Mouse (Mus musculus) liver, embryonic 16.5 days (tissue): ENCODE results near the gene Cldn6. TPM values are rescaled to one million over a fixed set of nuclear protein-coding genes. Genes with fewer than 3 reads are reported as not detected.

ENCODE experiments used
- ATAC-seq: fragments of 200-750 bp; cut with Nextera tagmentation; 2 replicates; pipeline ENCODE4 v1.8.0; 2017; ENCODE audit warnings: low read depth, mild to moderate bottlenecking, moderate number of reproducible peaks, moderate library complexity
- H3K27ac ChIP-seq: fragments of 300-500 bp; sonication (generic); 2 replicates; pipeline ENCODE4 v1.5.1; 2014; ENCODE audit warnings: mild to moderate bottlenecking, low read length
- H3K27me3 ChIP-seq: fragments of 300-500 bp; sonication (generic); 2 replicates; pipeline ENCODE4 v1.6.1; 2014; ENCODE audit warnings: low read depth, low read length, mixed read lengths; ENCODE audit not compliant: control insufficient read depth, insufficient read depth
- H3K36me3 ChIP-seq: fragments of 300-500 bp; sonication (generic); 2 replicates; pipeline ENCODE4 v1.6.1; 2014; ENCODE audit warnings: mild to moderate bottlenecking; ENCODE audit not compliant: control insufficient read depth, insufficient read depth
- H3K4me1 ChIP-seq: fragments of 300-500 bp; sonication (generic); 2 replicates; pipeline ENCODE4 v1.6.1; 2014; ENCODE audit warnings: low read depth, low read length, mixed read lengths; ENCODE audit not compliant: control insufficient read depth
- H3K4me2 ChIP-seq: fragments of 300-500 bp; sonication (generic); 2 replicates; pipeline ENCODE4 v1.6.1; 2014; ENCODE audit warnings: low read depth, low read length, mixed read lengths
- H3K4me3 ChIP-seq: fragments of 300-500 bp; sonication (generic); 2 replicates; pipeline ENCODE4 v1.5.1; 2014; ENCODE audit warnings: low read depth, mild to moderate bottlenecking, low read length
- H3K9ac ChIP-seq: fragments of 300-500 bp; sonication (generic); 2 replicates; pipeline ENCODE4 v1.6.1; 2014; ENCODE audit warnings: low read depth, low read length
- H3K9me3 ChIP-seq: fragments of 300-500 bp; sonication (generic); replicated peaks from 2 replicates; pipeline ENCODE4 v1.6.1; 2016; ENCODE audit warnings: low read length; ENCODE audit not compliant: control insufficient read depth
- WGBS: fragments of 180-500 bp; shearing (Covaris S2); extraction: QIAGEN DNeasy Blood & Tissue Kit; methylation state at CpG from one replicate; pipeline ENCODE4 v1.1.7; 2014; ENCODE audit not compliant: insufficient replicate concordance; 5-methylcytosine and 5-hydroxymethylcytosine counted together
- polyA plus RNA-seq: library from polyadenylated mRNA; unstranded; fragments of >200 nt; fragmentation: Nextera tagmentation; extraction: Ambion mirVana; gene quantifications from 2 replicates; pipeline ENCODE4 v1.2.1, GENCODE M21; 2015

Gene Cldn6
- polyA plus RNA-seq, 1 experiment from 2014 or later, result 1.4 TPM

DNA sequence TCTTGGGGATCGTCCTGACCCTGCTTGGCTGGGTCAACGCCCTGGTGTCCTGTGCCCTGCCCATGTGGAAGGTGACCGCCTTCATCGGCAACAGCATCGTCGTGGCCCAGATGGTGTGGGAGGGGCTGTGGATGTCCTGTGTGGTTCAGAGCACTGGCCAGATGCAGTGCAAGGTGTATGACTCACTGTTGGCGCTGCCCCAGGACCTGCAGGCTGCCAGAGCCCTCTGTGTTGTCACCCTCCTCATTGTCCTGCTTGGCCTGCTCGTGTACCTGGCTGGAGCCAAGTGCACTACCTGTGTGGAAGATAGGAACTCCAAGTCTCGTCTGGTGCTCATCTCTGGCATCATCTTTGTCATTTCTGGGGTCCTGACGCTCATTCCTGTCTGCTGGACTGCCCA, 2.0 kb downstream of the Cldn6 start:
- Histone ChIP-seq H3K4me3 (no peak overlapping the region), H3K9me3 (no peaks in the 10 kb centered on the region), H3K4me1 (peaks cover 13% of the 10 kb centered on the region), H3K27ac (no peak overlapping the region), H3K27me3 (peaks cover 88% of the 10 kb centered on the region), H3K9ac (no peak overlapping the region), H3K4me2 (no peak overlapping the region), H3K36me3 (no peaks in the 10 kb centered on the region)
- ATAC-seq, result no peak
- 49% methylated on average over 10 of the region's 10 CpGs for WGBS

DNA sequence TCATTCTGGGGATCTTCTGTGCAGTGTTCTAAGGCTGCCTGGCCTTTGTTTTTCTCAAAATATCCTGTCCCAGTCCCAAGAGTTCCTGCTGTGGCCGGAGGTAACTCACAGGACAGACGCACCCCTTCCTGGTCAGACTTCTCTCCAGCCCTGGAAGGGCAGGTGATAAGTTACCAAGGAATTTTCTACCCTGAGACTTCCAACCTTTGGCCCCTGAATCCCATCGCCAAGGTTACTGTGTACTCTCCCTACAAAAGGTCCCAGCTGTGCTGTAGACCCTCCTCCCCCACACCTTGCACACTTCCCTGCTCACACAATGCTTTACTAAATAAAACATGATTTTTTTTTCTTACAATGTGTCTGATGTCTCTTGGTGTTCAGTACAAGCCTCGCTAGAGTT, 3.0 kb downstream of the Cldn6 start:
- Histone ChIP-seq H3K27me3 (peaks cover 78% of the 10 kb centered on the region), H3K4me1 (peaks cover 4% of the 10 kb centered on the region), H3K4me3 (no peak overlapping the region), H3K27ac (no peak overlapping the region), H3K36me3 (no peaks in the 10 kb centered on the region), H3K9me3 (no peaks in the 10 kb centered on the region), H3K4me2 (no peak overlapping the region), H3K9ac (no peak overlapping the region)
- no peak for ATAC-seq
- WGBS, result 36% methylated on average over 4 of the region's 4 CpGs

DNA sequence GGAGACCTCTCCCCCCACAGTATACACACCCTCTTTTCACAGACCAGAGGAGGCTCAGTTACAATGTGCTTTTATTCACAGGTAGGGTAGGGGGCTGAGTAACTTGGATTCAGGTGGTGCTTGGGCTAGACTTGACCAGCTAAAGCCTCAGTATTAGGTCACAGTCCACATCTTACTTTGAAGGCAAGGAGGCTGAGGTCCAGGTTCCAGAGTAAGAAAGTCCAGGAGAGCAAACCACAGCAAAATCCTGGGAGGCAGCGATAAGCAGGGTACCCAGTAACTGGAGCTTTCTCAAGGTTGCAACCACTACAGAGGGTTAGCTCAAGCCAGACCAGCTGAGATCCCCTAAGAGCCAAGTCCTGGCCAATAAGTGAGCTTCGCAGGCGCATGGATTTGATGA, 3.5 kb downstream of the Cldn6 start:
- H3K9me3 ChIP-seq, result no peaks in the 10 kb centered on the region
- no peak overlapping the region for H3K27ac ChIP-seq
- WGBS, result 50% methylated on average over 3 of the region's 3 CpGs
- no peak overlapping the region for H3K4me2 ChIP-seq
- no peak for ATAC-seq
- no peak overlapping the region for H3K4me3 ChIP-seq
- no peak overlapping the region for H3K9ac ChIP-seq
- peaks cover 4% of the 10 kb centered on the region for H3K4me1 ChIP-seq
- H3K27me3 ChIP-seq, result peaks cover 73% of the 10 kb centered on the region
- H3K36me3 ChIP-seq, result no peaks in the 10 kb centered on the region

DNA sequence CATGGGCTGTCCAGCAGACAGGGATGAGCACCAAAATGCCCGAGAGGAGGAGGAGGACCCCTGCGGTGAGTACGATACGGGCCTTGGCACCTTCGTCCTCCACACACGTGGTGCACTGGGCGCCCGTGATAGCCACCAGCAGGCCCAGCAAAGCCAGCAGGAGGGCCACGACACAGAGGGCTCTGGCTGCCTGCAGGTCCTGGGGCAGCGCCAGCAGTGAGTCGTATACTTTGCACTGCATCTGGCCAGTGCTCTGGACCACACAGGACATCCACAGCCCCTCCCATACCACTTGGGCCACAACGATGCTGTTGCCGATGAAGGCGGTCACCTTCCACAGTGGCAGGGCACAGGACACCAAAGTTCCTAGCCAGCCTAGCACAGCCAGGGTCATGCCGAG, 4.2 kb downstream of the Cldn6 start:
- ATAC-seq, result no peak
- Histone ChIP-seq H3K36me3 (no peaks in the 10 kb centered on the region), H3K9ac (no peak overlapping the region), H3K4me1 (peaks cover 4% of the 10 kb centered on the region; the same call in 1 of the 2 replicates), H3K9me3 (no peaks in the 10 kb centered on the region), H3K27ac (no peak overlapping the region), H3K4me2 (no peak overlapping the region), H3K4me3 (no peak overlapping the region), H3K27me3 (peaks cover 66% of the 10 kb centered on the region)
- WGBS, result 26% methylated on average over 15 of the region's 15 CpGs

DNA sequence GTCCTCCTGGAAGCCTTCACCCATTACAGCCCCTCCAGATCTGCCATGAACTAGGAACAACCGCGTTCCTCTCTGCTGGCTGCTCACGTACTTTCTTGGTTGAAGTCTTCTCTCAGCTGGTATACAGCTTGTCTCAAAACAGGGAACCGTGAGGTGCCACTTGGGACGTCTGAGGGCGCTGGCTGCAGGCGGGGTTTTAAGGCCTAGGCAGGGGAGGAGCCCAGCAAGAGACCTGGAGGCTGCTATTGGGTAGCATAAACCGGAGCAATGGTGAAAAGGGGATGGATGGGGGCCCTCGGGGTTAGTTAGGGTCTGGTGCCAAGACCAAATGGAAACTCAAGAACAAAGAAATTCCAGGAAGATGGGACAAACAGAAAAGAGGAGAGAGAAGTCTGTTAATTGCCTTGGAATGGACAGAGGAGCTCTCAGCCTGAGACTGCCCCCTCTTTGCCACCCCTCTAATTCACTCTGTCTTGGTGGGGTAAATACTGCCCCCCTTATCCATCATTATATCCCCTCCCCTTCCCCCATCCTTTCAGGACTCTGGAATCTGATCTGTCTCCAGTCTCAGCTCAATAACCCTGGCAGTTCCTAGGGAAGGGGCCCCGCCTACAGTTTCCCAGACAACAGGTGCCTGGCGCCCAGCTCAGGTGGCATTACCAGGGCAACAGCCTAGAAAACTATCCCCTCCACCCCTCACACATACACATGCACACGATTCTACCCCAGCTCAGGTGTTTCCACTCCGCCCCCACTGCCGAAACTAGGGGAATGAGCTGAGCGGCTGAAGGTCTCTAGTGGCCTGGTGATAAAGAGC, 5.0 kb downstream of the Cldn6 start, which contains the start of gene Cldn9:
Cldn9 (minus strand) TSS at position 171 of the 817 bp plus-strand sequence.
- Histone ChIP-seq H3K9ac (no peak within 1 kb of the TSS), H3K36me3 (no peaks in the 10 kb centered on the region), H3K27me3 (peaks cover 58% of the 10 kb centered on the region), H3K4me3 (no peak within 1 kb of the TSS), H3K4me2 (no peak within 1 kb of the TSS), H3K9me3 (no peaks in the 10 kb centered on the region), H3K27ac (no peak within 1 kb of the TSS), H3K4me1 (peaks cover 4% of the 10 kb centered on the region; the same call in 1 of the 2 replicates)
- 22% methylated on average over 15 of the region's 15 CpGs for WGBS
- ATAC-seq, result no peak

DNA sequence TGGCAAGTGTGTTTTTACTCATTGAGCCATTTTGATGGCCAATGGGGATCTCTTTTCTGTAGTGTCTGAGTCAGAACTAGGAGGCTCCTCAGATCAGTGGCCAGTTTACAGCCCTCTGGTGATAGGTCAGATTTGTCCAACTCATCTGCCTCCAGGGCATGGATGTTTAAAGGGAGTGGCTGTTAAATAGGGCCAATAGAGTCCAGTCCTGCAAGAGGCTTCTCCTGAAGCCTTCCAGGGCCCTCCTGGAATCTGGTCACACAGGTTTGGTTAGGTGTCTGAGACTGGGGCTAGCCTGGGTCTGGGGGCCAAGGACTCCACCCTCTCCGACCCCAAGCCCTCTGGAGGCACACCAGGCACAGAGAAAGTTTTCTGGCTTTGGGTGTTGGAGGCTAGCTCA, 15.4 kb downstream of the Cldn6 start:
- 38% methylated on average over 1 of the region's 1 CpGs for WGBS
- H3K9me3 ChIP-seq, result no peaks in the 10 kb centered on the region
- no peaks in the 10 kb centered on the region for H3K36me3 ChIP-seq
- no peak overlapping the region for H3K4me2 ChIP-seq
- H3K9ac ChIP-seq, result no peak overlapping the region
- no peak for ATAC-seq
- no peak overlapping the region for H3K27ac ChIP-seq
- H3K4me3 ChIP-seq, result no peak overlapping the region
- peaks cover 27% of the 10 kb centered on the region for H3K27me3 ChIP-seq
- peaks cover 2% of the 10 kb centered on the region for H3K4me1 ChIP-seq

DNA sequence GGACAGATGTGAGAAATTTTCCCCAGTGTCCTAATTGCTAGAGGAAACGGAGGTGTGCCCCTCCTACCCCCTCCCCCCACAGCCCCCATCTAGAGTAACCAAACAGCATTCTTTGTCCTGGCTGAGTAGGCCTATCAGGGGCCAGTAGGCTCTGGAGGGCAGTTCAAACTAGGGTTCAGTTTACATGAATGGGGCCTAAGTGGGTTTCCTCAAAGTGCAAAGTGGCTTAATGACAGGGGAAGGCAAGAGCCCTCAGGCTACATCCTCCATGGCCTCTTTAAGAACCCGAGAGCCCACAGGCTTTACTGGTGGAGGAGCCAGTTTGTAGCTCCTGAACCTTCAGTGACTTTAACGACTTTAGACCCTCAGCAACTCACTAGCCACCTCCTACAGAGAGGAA, 16.8 kb downstream of the Cldn6 start:
- 30% methylated on average over 3 of the region's 3 CpGs for WGBS
- Histone ChIP-seq H3K4me2 (no peak overlapping the region), H3K27me3 (peaks cover 41% of the 10 kb centered on the region)

DNA sequence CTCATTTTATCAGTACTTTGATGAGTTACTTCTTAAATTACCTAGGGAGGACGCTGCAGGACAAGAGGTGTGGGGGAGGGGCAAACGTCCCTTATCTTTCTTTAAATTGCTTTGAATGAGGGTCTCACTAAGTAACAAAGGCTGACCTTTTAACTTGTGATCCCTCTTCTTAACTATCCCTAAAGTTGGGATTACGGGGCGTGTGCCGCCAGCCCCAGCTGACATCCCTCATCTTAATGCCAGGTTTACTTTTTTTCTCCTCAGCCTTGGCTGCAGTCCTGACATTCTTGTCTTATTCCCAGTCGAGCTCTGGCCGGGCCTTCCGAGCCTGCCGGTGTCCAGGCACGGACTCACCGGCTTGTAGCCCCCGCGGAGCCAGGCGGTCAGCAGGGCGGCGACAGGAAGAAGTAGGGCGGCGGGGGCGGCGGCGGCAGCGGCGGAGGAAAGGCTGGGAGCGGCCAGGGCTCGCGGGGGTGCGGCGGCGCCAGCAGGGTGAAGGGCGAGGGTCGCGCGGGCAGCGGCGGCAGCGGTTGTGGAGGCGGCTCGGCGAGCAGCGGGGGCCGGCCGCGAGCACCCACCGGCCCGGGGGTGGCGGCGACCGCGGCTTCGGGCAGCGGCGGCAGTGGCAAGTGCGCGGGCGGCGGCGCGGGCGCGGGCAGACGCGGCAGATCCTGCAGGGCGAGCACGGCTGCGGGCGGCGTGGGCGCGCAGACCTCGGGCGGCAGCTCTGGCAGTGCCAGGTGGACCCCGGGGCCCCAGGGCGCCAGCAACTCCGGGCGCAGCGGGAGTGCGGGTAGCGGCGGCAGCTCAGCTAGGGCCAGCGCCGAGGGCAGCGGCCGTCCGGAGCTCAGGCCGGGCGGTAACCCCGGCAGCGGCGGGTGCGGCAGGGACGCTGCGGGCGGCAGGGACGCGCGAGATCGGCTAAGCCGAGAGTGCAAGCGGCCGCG, 20.4 kb downstream of the Cldn6 start:
- Histone ChIP-seq H3K27me3 (peaks cover 50% of the 10 kb centered on the region), H3K36me3 (no peaks in the 10 kb centered on the region), H3K4me2 (peak overlapping the region; percentile 88), H3K9me3 (no peaks in the 10 kb centered on the region), H3K4me1 (peaks cover 2% of the 10 kb centered on the region), H3K4me3 (peak overlapping the region; percentile 63), H3K9ac (peak overlapping the region; percentile 12; the same call in 1 of the 2 replicates), H3K27ac (no peak overlapping the region)
- peak; percentile 49 for ATAC-seq
- WGBS, result under 1% methylated on average over 87 of the region's 101 CpGs

More for the DNA sequence above, 16.8 kb downstream of the Cldn6 start:
- ATAC-seq, result no peak
- no peaks in the 10 kb centered on the region for H3K9me3 ChIP-seq
- H3K27ac ChIP-seq, result no peak overlapping the region
- H3K4me3 ChIP-seq, result no peak overlapping the region
- H3K4me1 ChIP-seq, result peaks cover 2% of the 10 kb centered on the region
- no peak overlapping the region for H3K9ac ChIP-seq
- no peaks in the 10 kb centered on the region for H3K36me3 ChIP-seq
